Mouse (Mus musculus): ENCODE data around the gene Ucp2. TPM values are rescaled to one million over a fixed set of nuclear protein-coding genes. Genes with fewer than 3 reads are reported as not detected.

Ucp2 gene
- polyA plus RNA-seq, 1 experiment from 2014 or later: 98.4 TPM

DNA sequence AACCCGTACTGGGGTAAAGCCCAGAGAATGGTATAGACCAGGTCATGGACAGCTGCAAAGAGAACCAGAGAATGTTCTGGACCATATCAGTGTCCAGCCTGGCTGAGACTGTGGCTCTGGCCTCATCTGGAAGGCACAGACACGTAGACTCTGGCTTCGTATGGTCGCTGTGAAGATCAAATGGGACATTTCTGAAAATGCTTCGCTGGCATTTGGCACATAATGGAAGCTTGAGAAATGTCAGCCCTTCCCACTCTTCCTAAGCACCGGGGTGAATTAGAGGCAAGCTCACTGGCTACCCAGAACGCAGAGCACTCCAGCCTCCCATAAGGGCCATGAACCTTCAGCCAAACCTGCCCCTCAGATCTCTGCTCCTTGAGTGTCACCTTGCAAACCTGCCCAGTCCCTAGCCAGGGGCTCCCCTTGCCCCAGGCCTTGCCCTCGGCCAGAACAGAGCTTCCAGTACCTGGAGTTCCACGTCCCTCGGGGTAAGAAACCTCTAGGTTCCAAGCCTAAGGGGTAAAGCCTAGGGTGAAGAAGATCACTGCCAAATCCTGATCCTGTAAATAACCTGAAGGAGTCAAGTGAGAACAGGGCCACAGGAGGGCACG, 22.2 kb upstream of the Ucp2 start:
- no peak for ATAC-seq (replicated peaks; ENCODE audit: insufficient number of reproducible peaks, low FRiP score, low TSS enrichment, low read depth)
- Histone ChIP-seq H3K9ac (replicated peaks; ENCODE audit: low read length) (no peak overlapping the region), H3K27me3 (ENCODE audit: control insufficient read depth, insufficient read depth, low read length) (no peaks in the 10 kb centered on the region), H3K27ac (replicated peaks; ENCODE audit: low read depth, low read length) (no peak overlapping the region), H3K4me3 (ENCODE audit: low read depth, low read length) (no peak overlapping the region), H3K4me1 (ENCODE audit: control insufficient read depth, insufficient read depth, low read length) (no peaks in the 10 kb centered on the region), H3K36me3 (replicated peaks; ENCODE audit: control insufficient read depth, insufficient read depth, low read depth, low read length) (no peaks in the 10 kb centered on the region), H3K4me2 (ENCODE audit: low read depth, low read length) (no peak overlapping the region), H3K9me3 (replicated peaks; ENCODE audit: control insufficient read depth, low read length) (no peaks in the 10 kb centered on the region)
- 93% methylated on average over 11 of the region's 11 CpGs for WGBS
- DNase-seq (ENCODE audit: low spot score): no peak

DNA sequence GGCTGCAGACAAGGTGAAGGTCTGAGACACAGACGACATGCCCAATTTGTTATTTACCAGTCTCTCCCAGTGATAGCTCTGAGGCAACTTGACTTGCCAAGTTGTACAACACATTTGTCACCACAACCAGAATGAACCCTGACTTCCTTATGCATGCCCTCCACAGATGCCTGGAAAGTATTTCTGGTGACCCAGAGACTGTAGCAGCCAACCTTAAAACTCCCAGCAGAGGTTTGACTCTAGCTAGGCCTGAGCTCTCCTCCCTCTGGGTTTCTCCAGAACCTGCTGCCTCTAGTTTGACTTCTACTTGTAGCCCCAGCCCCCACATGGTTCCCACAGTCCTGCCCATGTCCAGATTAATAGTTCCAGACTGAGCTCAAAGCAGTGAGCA, 21.7 kb upstream of the Ucp2 start:
- Histone ChIP-seq H3K9me3 (replicated peaks; ENCODE audit: control insufficient read depth, low read length) (no peaks in the 10 kb centered on the region), H3K4me2 (ENCODE audit: low read depth, low read length) (no peak overlapping the region)

DNA sequence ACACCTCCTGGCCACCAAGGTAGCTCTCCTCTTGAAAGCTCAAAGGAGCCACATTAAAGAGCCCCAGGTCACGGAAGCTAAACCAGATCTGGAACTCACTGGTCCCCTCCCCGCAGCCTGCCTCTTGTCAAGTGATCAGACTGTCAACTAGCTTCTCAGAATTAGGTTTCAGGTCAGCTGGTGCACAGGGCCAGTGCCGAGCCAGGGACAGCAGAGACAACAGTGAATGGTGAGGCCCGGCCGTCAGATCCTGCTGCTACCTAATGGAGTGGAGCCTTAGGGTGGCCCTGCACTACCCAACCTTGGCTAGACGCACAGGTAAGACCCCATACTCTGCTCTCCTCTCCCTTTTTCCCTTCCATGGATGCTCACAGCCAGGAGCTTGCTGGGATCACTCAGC, 20.4 kb upstream of the Ucp2 start, which contains the start of gene Ucp3:
Gene Ucp3, plus strand, starts transcription at position 214 of the 400 bp plus-strand sequence.
- WGBS: 85% methylated on average over 6 of the region's 6 CpGs
- Histone ChIP-seq H3K27ac (replicated peaks; ENCODE audit: low read depth, low read length) (no peak within 1 kb of the TSS), H3K27me3 (ENCODE audit: control insufficient read depth, insufficient read depth, low read length) (no peaks in the 10 kb centered on the region), H3K4me3 (ENCODE audit: low read depth, low read length) (no peak within 1 kb of the TSS), H3K4me1 (ENCODE audit: control insufficient read depth, insufficient read depth, low read length) (no peaks in the 10 kb centered on the region), H3K9ac (replicated peaks; ENCODE audit: low read length) (no peak within 1 kb of the TSS), H3K4me2 (ENCODE audit: low read depth, low read length) (no peak within 1 kb of the TSS), H3K9me3 (replicated peaks; ENCODE audit: control insufficient read depth, low read length) (no peaks in the 10 kb centered on the region), H3K36me3 (replicated peaks; ENCODE audit: control insufficient read depth, insufficient read depth, low read depth, low read length) (no peaks in the 10 kb centered on the region)
- DNase-seq (ENCODE audit: low spot score): no peak
- ATAC-seq (replicated peaks; ENCODE audit: insufficient number of reproducible peaks, low FRiP score, low TSS enrichment, low read depth): no peak

More for the DNA sequence above, 21.7 kb upstream of the Ucp2 start:
- no peak overlapping the region for H3K9ac ChIP-seq (replicated peaks; ENCODE audit: low read length)
- H3K4me1 ChIP-seq (ENCODE audit: control insufficient read depth, insufficient read depth, low read length): no peaks in the 10 kb centered on the region
- DNase-seq (ENCODE audit: low spot score): no peak
- no peaks in the 10 kb centered on the region for H3K36me3 ChIP-seq (replicated peaks; ENCODE audit: control insufficient read depth, insufficient read depth, low read depth, low read length)
- ATAC-seq (replicated peaks; ENCODE audit: insufficient number of reproducible peaks, low FRiP score, low TSS enrichment, low read depth): no peak
- no peak overlapping the region for H3K27ac ChIP-seq (replicated peaks; ENCODE audit: low read depth, low read length)
- H3K4me3 ChIP-seq (ENCODE audit: low read depth, low read length): no peak overlapping the region
- H3K27me3 ChIP-seq (ENCODE audit: control insufficient read depth, insufficient read depth, low read length): no peaks in the 10 kb centered on the region
- 93% methylated on average over 1 of the region's 1 CpGs for WGBS

DNA sequence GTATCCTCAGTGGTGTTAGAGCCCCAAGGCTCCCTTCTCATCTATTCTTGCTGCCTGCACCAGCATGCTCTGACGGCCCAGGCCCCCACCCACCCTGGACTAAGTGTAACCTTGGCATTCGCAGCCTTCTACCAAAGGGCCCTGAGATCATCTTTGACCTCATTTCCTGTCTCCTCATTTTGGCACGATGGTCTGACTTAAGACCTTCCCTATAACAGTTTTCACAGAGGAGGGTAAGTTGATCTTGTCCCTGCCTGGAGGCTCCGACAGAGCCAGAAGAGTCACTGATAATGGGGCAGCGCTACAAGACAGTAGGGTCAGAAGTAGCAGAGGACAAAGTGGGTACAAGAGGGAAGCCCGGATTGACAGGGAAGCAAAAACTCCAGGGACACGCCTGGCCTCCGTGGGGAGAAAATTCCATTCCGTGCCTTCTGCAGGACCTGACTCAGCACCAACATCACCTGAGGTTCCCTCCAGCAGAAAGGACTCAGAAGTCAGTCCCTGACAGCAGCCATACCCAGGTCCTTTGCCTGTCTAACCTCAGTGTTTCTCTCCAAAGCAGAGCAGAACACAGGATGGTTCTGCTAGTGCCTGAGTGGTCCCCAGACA, 19.2 kb upstream of the Ucp2 start:
- 76% methylated on average over 9 of the region's 9 CpGs for WGBS
- no peaks in the 10 kb centered on the region for H3K36me3 ChIP-seq (replicated peaks; ENCODE audit: control insufficient read depth, insufficient read depth, low read depth, low read length)
- H3K9ac ChIP-seq (replicated peaks; ENCODE audit: low read length): no peak overlapping the region
- H3K4me1 ChIP-seq (ENCODE audit: control insufficient read depth, insufficient read depth, low read length): no peaks in the 10 kb centered on the region
- H3K4me3 ChIP-seq (ENCODE audit: low read depth, low read length): no peak overlapping the region
- H3K9me3 ChIP-seq (replicated peaks; ENCODE audit: control insufficient read depth, low read length): no peaks in the 10 kb centered on the region
- no peak overlapping the region for H3K4me2 ChIP-seq (ENCODE audit: low read depth, low read length)
- H3K27ac ChIP-seq (replicated peaks; ENCODE audit: low read depth, low read length): no peak overlapping the region
- ATAC-seq (replicated peaks; ENCODE audit: insufficient number of reproducible peaks, low FRiP score, low TSS enrichment, low read depth) (no peak), DNase-seq (ENCODE audit: low spot score) (no peak)
- H3K27me3 ChIP-seq (ENCODE audit: control insufficient read depth, insufficient read depth, low read length): no peaks in the 10 kb centered on the region

DNA sequence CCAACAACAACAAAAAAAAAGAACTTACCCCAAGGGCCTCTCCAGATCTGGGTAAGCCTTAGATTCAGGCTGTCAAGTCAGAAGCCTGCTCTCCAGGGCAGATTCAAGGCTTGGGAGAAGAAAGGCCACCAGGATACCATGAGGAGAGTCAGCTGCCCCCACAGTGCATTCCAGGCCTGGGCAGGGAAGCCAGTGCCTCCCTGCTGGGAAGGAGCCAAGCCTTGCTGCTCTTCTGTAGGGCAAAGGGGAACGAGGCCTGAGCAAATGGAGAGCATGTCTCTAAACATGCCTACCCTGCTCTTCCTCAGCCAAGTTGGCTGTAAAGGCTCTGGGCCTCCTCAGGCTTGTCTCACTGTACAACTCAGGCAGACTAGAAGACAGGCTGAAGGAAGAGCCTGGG, 18.5 kb upstream of the Ucp2 start:
- Histone ChIP-seq H3K4me2 (ENCODE audit: low read depth, low read length) (no peak overlapping the region), H3K27ac (replicated peaks; ENCODE audit: low read depth, low read length) (no peak overlapping the region), H3K9ac (replicated peaks; ENCODE audit: low read length) (no peak overlapping the region), H3K27me3 (ENCODE audit: control insufficient read depth, insufficient read depth, low read length) (no peaks in the 10 kb centered on the region), H3K4me3 (ENCODE audit: low read depth, low read length) (no peak overlapping the region), H3K36me3 (replicated peaks; ENCODE audit: control insufficient read depth, insufficient read depth, low read depth, low read length) (no peaks in the 10 kb centered on the region), H3K9me3 (replicated peaks; ENCODE audit: control insufficient read depth, low read length) (no peaks in the 10 kb centered on the region), H3K4me1 (ENCODE audit: control insufficient read depth, insufficient read depth, low read length) (no peaks in the 10 kb centered on the region)
- ATAC-seq (replicated peaks; ENCODE audit: insufficient number of reproducible peaks, low FRiP score, low TSS enrichment, low read depth) (no peak), DNase-seq (ENCODE audit: low spot score) (no peak)
- WGBS: 69% methylated on average over 1 of the region's 1 CpGs

DNA sequence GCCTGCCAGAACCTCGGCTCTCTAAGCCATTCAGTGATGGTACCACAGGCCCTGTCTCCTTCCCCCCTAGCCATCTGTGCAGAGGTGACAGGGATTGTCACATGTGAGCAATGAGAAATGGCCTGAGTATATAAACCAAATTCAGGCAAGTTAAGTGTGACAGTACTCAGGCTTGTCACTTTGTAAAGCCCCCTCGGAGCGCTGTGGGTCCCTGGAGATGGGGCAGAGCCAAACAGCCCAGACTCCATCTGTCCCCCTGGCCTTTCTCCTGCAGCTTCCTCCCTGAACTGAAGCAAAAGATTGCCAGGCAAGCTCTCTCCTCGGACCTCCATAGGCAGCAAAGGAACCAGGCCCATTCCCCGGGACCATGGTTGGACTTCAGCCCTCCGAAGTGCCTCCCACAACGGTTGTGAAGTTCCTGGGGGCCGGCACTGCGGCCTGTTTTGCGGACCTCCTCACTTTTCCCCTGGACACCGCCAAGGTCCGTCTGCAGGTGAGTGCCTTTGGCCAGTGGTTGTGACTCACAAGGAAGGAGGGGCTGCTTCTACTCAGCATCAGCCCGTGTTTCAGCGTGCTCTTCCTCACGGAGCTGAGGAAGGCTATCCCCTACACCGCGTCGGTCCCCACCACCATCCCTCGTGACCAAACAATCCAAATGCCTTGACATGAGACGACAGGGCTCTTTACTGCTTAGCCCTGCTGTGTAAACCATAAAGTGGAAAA, 13.9 kb upstream of the Ucp2 start:
- no peaks in the 10 kb centered on the region for H3K27me3 ChIP-seq (ENCODE audit: control insufficient read depth, insufficient read depth, low read length)
- WGBS: 84% methylated on average over 20 of the region's 20 CpGs
- H3K4me3 ChIP-seq (ENCODE audit: low read depth, low read length): no peak overlapping the region
- no peak overlapping the region for H3K27ac ChIP-seq (replicated peaks; ENCODE audit: low read depth, low read length)
- ATAC-seq (replicated peaks; ENCODE audit: insufficient number of reproducible peaks, low FRiP score, low TSS enrichment, low read depth) (no peak), DNase-seq (ENCODE audit: low spot score) (no peak)
- H3K9ac ChIP-seq (replicated peaks; ENCODE audit: low read length): no peak overlapping the region
- H3K9me3 ChIP-seq (replicated peaks; ENCODE audit: control insufficient read depth, low read length): no peaks in the 10 kb centered on the region
- H3K4me2 ChIP-seq (ENCODE audit: low read depth, low read length): no peak overlapping the region
- no peaks in the 10 kb centered on the region for H3K4me1 ChIP-seq (ENCODE audit: control insufficient read depth, insufficient read depth, low read length)
- H3K36me3 ChIP-seq (replicated peaks; ENCODE audit: control insufficient read depth, insufficient read depth, low read depth, low read length): no peaks in the 10 kb centered on the region

DNA sequence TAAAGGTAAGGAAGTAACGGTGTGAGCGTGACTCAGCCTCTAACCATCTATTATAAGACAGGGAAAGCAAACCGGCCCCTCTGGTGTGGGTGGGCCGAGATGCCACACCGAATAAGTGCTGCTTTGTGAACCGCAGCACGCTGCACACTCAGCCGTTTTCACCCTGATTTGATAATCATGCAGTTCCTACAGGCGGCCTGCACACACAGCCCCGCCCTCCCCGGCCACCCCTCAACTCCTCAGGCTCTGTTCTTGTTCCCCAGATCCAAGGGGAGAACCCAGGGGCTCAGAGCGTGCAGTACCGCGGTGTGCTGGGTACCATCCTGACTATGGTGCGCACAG, 13.3 kb upstream of the Ucp2 start:
- Histone ChIP-seq H3K4me2 (ENCODE audit: low read depth, low read length) (no peak overlapping the region), H3K27me3 (ENCODE audit: control insufficient read depth, insufficient read depth, low read length) (no peaks in the 10 kb centered on the region), H3K9me3 (replicated peaks; ENCODE audit: control insufficient read depth, low read length) (no peaks in the 10 kb centered on the region), H3K9ac (replicated peaks; ENCODE audit: low read length) (no peak overlapping the region), H3K36me3 (replicated peaks; ENCODE audit: control insufficient read depth, insufficient read depth, low read depth, low read length) (no peaks in the 10 kb centered on the region), H3K27ac (replicated peaks; ENCODE audit: low read depth, low read length) (no peak overlapping the region), H3K4me3 (ENCODE audit: low read depth, low read length) (no peak overlapping the region), H3K4me1 (ENCODE audit: control insufficient read depth, insufficient read depth, low read length) (no peaks in the 10 kb centered on the region)
- ATAC-seq (replicated peaks; ENCODE audit: insufficient number of reproducible peaks, low FRiP score, low TSS enrichment, low read depth) (no peak; the same call in 1 of the 2 replicates), DNase-seq (ENCODE audit: low spot score) (no peak)
- 73% methylated on average over 15 of the region's 15 CpGs for WGBS

DNA sequence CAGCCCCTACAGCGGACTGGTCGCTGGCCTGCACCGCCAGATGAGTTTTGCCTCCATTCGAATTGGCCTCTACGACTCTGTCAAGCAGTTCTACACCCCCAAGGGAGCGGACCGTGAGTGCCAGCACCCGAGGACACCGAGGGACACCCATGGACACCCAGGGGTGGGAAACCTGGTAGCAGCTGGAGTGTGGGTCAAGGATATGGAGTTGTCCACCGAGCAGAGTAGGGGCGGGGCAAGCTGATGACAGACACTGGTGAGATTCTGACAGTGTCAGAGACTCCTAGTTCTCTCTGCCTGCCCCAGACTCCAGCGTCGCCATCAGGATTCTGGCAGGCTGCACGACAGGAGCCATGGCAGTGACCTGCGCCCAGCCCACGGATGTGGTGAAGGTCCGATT, 13.0 kb upstream of the Ucp2 start:
- H3K27me3 ChIP-seq (ENCODE audit: control insufficient read depth, insufficient read depth, low read length): no peaks in the 10 kb centered on the region
- WGBS: 79% methylated on average over 17 of the region's 17 CpGs
- no peaks in the 10 kb centered on the region for H3K4me1 ChIP-seq (ENCODE audit: control insufficient read depth, insufficient read depth, low read length)
- no peaks in the 10 kb centered on the region for H3K9me3 ChIP-seq (replicated peaks; ENCODE audit: control insufficient read depth, low read length)
- no peaks in the 10 kb centered on the region for H3K36me3 ChIP-seq (replicated peaks; ENCODE audit: control insufficient read depth, insufficient read depth, low read depth, low read length)
- H3K4me3 ChIP-seq (ENCODE audit: low read depth, low read length): no peak overlapping the region
- ATAC-seq (replicated peaks; ENCODE audit: insufficient number of reproducible peaks, low FRiP score, low TSS enrichment, low read depth) (no peak), DNase-seq (ENCODE audit: low spot score) (no peak)
- no peak overlapping the region for H3K9ac ChIP-seq (replicated peaks; ENCODE audit: low read length)
- H3K4me2 ChIP-seq (ENCODE audit: low read depth, low read length): no peak overlapping the region
- H3K27ac ChIP-seq (replicated peaks; ENCODE audit: low read depth, low read length): no peak overlapping the region

Measured in embryonic facial prominence, embryonic 11.5 days (tissue).